ENCODE assay signal across 25 mouse cellular contexts in the genomic region with DNA sequence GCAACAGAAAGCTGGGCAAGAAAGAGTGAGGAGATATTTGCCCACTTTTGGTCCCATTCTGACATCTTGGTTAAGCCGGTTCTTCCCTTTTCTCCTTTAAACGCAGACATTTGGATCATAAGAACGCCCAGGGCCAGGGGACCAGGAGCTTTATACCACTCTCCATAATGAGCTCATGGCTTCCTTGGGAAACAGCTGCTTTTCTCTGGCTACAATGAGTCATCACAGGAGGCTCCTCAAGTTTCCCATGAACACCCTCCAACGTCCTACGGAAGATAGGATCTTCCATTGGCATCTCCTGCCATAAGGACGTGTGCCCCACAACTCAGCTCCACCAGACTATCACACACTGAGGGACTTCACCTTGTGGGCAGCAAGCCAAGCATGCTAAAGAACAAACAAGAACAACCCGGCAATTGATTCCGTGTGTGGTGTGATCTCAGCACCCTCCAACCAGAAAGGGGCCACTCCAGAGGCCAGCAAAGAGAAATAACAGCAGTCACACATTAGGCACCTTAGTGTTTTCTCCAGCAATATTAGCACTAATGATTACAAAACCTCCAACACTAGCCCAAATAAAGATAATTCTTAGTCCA.
DNase-seq lines count a peak whose midpoint lies in the region; ATAC-seq and TF ChIP-seq lines count a peak whose summit lies in the region.
"Had no signal": no experiment of that assay in that cellular context is flagged by ENCODE, and none has a peak within 500 bp of the region (broad histone marks: within the 10 kb centered on the region; RNA-seq: fewer than 3 reads in every experiment).

No protein-coding gene starts in this region.

- peaks cover 4% of the 10 kb centered on the region; the same call in 1 of the 2 replicates for H3K9me3 ChIP-seq in heart, postnatal 0 days (replicated peaks; ENCODE audit: control insufficient read depth, low read length)
- H3K9me3 ChIP-seq: limb, embryonic 15.5 days; midbrain, embryonic 13.5 days; neural tube, embryonic 12.5 days had no signal

- H3K4me2 ChIP-seq in heart, postnatal 0 days (ENCODE audit: low read depth, low read length), result no peak overlapping the region
- H3K4me2 ChIP-seq: forebrain, embryonic 12.5 days; limb, embryonic 15.5 days; midbrain, embryonic 13.5 days; neural tube, embryonic 12.5 days had no signal

- WGBS in heart, adult 2 months, result 45% methylated on average over 8 of the region's 8 CpGs
- WGBS in heart, postnatal 0 days, result 57% methylated on average over 8 of the region's 8 CpGs

- peak in 1 of 2 experiments; percentile 18 for DNase-seq in heart, adult 2 months
- no peak for DNase-seq in heart, postnatal 36 days
- peak; percentile 51 for DNase-seq in 3T3-L1 (ENCODE audit: low read depth, low spot score)
- DNase-seq in heart, postnatal 0 days (ENCODE audit: low spot score), result no peak
- DNase-seq in left cerebral cortex, adult 11 months (ENCODE audit: low spot score), result no peak
- no peak for DNase-seq in right cerebral cortex, postnatal 4 days
- DNase-seq in B cell, adult 2 months, result no peak
- DNase-seq: adrenal gland, postnatal 36 days; cerebellum, adult 18-20 months; cerebellum, postnatal 14 days; gastrocnemius, postnatal 25 days; kidney, adult 11 months; left cerebral cortex, postnatal 4 days; lung, adult 18-20 months; lung, postnatal 14 days; right cerebral cortex, postnatal 14 days; thymus, postnatal 14 days had no signal

- H3K36me3 ChIP-seq in heart, adult 2 months (ENCODE audit: control insufficient read depth, insufficient read depth, low read length), result peaks cover 21% of the 10 kb centered on the region
- peaks cover 4% of the 10 kb centered on the region for H3K36me3 ChIP-seq in C2C12 (ENCODE audit: control insufficient read depth, insufficient read depth)
- H3K36me3 ChIP-seq in heart, postnatal 0 days (replicated peaks; ENCODE audit: control insufficient read depth, insufficient read depth, low read length), result no peaks in the 10 kb centered on the region
- H3K36me3 ChIP-seq: forebrain, embryonic 12.5 days; limb, embryonic 15.5 days; midbrain, embryonic 13.5 days; neural tube, embryonic 12.5 days had no signal

- TF ChIP-seq POLR2A in heart, adult 2 months (IDR thresholded peaks at IDR 0.05; ENCODE audit: insufficient read depth, low read depth, low read length), result no peak

- no peak for ATAC-seq in heart, postnatal 0 days (ENCODE audit: insufficient read depth, low read depth)
- ATAC-seq: CD4-positive, CD25-positive, alpha-beta regulatory T cell, adult 4 months; midbrain, embryonic 13.5 days; Patski had no signal

- peaks cover 4% of the 10 kb centered on the region; the same call in 1 of the 2 replicates for H3K79me2 ChIP-seq in heart, adult 2 months (replicated peaks; ENCODE audit: control insufficient read depth, insufficient read depth, low read length)
- peaks cover 16% of the 10 kb centered on the region for H3K79me2 ChIP-seq in C2C12 (ENCODE audit: control insufficient read depth, insufficient read depth)

- TF ChIP-seq CTCF in heart, adult 2 months (IDR thresholded peaks at IDR 0.05), result no peak
- no peak for TF ChIP-seq CTCF in C2C12 (IDR thresholded peaks at IDR 0.05; ENCODE audit: control insufficient read depth, insufficient read depth, insufficient read length)
- TF ChIP-seq CTCF in heart, postnatal 0 days (IDR thresholded peaks at IDR 0.05; ENCODE audit: low read depth), result no peak

- H3K79me3 ChIP-seq in C2C12 (ENCODE audit: low read depth), result peaks cover 3% of the 10 kb centered on the region

- intact Hi-C loops in heart, adult 2 months (cut with DNase I), result no loop called here
- intact Hi-C loops in heart, postnatal 36 days (cut with DNase I), result no loop called here

- peak overlapping the region; percentile 64 for H3K27ac ChIP-seq in heart, adult 2 months
- 0 out of 2 replicates have a peak overlapping the region, but pooled peaks have one; percentile 46 for H3K27ac ChIP-seq in heart, postnatal 0 days (ENCODE audit: low read depth)
- H3K27ac ChIP-seq: forebrain, embryonic 12.5 days; midbrain, embryonic 13.5 days; neural tube, embryonic 12.5 days had no signal

- no peak overlapping the region for H3ac ChIP-seq in C2C12 (ENCODE audit: control insufficient read depth, insufficient read length, low read depth)

- TF ChIP-seq EP300 in heart, adult 2 months (IDR thresholded peaks at IDR 0.05; ENCODE audit: insufficient read depth, low read depth, low read length), result 0 out of 2 replicates have a peak, but pooled peaks have one; percentile 25
- TF ChIP-seq EP300 in heart, postnatal 0 days (IDR thresholded peaks at IDR 0.05; ENCODE audit: low read depth), result no peak

- H3K4me3 ChIP-seq in heart, adult 2 months, result no peak overlapping the region
- H3K4me3 ChIP-seq in C2C12 (ENCODE audit: insufficient read depth, poor library complexity, severe bottlenecking), result no peak overlapping the region
- H3K4me3 ChIP-seq in heart, postnatal 0 days (ENCODE audit: low read depth, low read length), result no peak overlapping the region
- H3K4me3 ChIP-seq: erythroblast, embryonic 14.5 days; forebrain, embryonic 12.5 days; limb, embryonic 15.5 days; midbrain, embryonic 13.5 days; neural tube, embryonic 12.5 days had no signal

- no peaks in the 10 kb centered on the region for H3K27me3 ChIP-seq in heart, adult 2 months (ENCODE audit: control insufficient read depth, insufficient read depth, low read length)
- H3K27me3 ChIP-seq in C2C12 (ENCODE audit: control insufficient read depth, insufficient read depth, insufficient read length), result no peaks in the 10 kb centered on the region
- no peaks in the 10 kb centered on the region for H3K27me3 ChIP-seq in heart, postnatal 0 days (ENCODE audit: control insufficient read depth, insufficient read depth, low read length)
- H3K27me3 ChIP-seq: forebrain, embryonic 12.5 days; limb, embryonic 15.5 days; midbrain, embryonic 13.5 days; neural tube, embryonic 12.5 days; Patski had no signal

- peaks cover 24% of the 10 kb centered on the region for H3K4me1 ChIP-seq in heart, adult 2 months (ENCODE audit: control insufficient read depth, insufficient read depth, low read length)
- H3K4me1 ChIP-seq in heart, postnatal 0 days (ENCODE audit: control insufficient read depth, insufficient read depth), result peaks cover 27% of the 10 kb centered on the region

- no peak overlapping the region for H3K9ac ChIP-seq in heart, adult 2 months (ENCODE audit: low read depth, low read length)
- H3K9ac ChIP-seq in heart, postnatal 0 days (replicated peaks; ENCODE audit: low read depth, low read length), result no peak overlapping the region
- H3K9ac ChIP-seq: forebrain, embryonic 12.5 days; limb, embryonic 15.5 days; midbrain, embryonic 13.5 days; neural tube, embryonic 12.5 days had no signal

TF ChIP-seq in C2C12, 6 proteins besides CTCF, POLR2A, EP300 and RAD21:
- TF ChIP-seq FOSL1 (IDR thresholded peaks at IDR 0.05; ENCODE audit: insufficient read depth, low read length, poor library complexity, severe bottlenecking) (peak; percentile 15), MYOD1 (IDR thresholded peaks at IDR 0.05; ENCODE audit: control insufficient read depth, insufficient read length, low read depth) (peak; percentile 90), MYOG (IDR thresholded peaks at IDR 0.05; ENCODE audit: control insufficient read depth, extremely low read depth, insufficient read length) (no peak)
